Mouse (Mus musculus) kidney, adult 2 months (tissue): ENCODE measurements around the gene Slc37a3.

Experiments used
- CTCF ChIP-seq: fragments of 200-500 bp; conservative IDR thresholded peaks from 2 replicates; pipeline ENCODE4 v1.5.1; 2011; ENCODE audit warnings: low read depth, mild to moderate bottlenecking, control low read depth, low read length, moderate library complexity, mixed read lengths; ENCODE audit not compliant: insufficient read depth, insufficient read length
- POLR2A ChIP-seq: fragments of 200-500 bp; IDR thresholded peaks from one replicate; pipeline ENCODE4 v1.6.1; 2011; ENCODE audit warnings: low read depth, low read length, control low read depth

GRCm38 (mm10) chr6:39319061-39319761 lies 58.3 kb downstream of the Slc37a3 start:
- TF ChIP-seq CTCF: no peak
- TF ChIP-seq POLR2A: no peak
